Mouse (Mus musculus) stomach, embryonic 15.5 days (tissue): Measurements from ENCODE around the gene 4933407L21Rik. TPM values are rescaled to one million over a fixed set of nuclear protein-coding genes. Genes with fewer than 3 reads are reported as not detected.

Experiments
- ATAC-seq: fragments of 200-750 bp; cut with Nextera tagmentation; 2 replicates; pipeline ENCODE4 v1.8.0; 2017; ENCODE audit warnings: low read depth, moderate number of reproducible peaks, moderate TSS enrichment; ENCODE audit not compliant: insufficient read depth, low FRiP score
- H3K27ac ChIP-seq: fragments of 300-500 bp; sonication (generic); 2 replicates; pipeline ENCODE4 v1.5.1; 2015; ENCODE audit warnings: mild to moderate bottlenecking, inconsistent platforms
- H3K27me3 ChIP-seq: fragments of 300-500 bp; sonication (generic); replicated peaks from 2 replicates; pipeline ENCODE4 v1.6.1; 2015; ENCODE audit warnings: inconsistent platforms
- H3K36me3 ChIP-seq: fragments of 300-500 bp; sonication (generic); 2 replicates; pipeline ENCODE4 v1.6.1; 2015; ENCODE audit warnings: inconsistent platforms
- H3K4me1 ChIP-seq: fragments of 300-500 bp; sonication (generic); 2 replicates; pipeline ENCODE4 v1.6.1; 2015; ENCODE audit warnings: inconsistent platforms
- H3K4me2 ChIP-seq: fragments of 300-500 bp; sonication (generic); 2 replicates; pipeline ENCODE4 v1.6.1; 2015; ENCODE audit warnings: mild to moderate bottlenecking, inconsistent platforms
- H3K4me3 ChIP-seq: fragments of 300-500 bp; sonication (generic); replicated peaks from 2 replicates; pipeline ENCODE4 v1.5.1; 2015; ENCODE audit warnings: inconsistent platforms
- H3K9ac ChIP-seq: fragments of 300-500 bp; sonication (generic); 2 replicates; pipeline ENCODE4 v1.6.1; 2015; ENCODE audit warnings: inconsistent platforms
- H3K9me3 ChIP-seq: fragments of 300-500 bp; sonication (generic); 2 replicates; pipeline ENCODE4 v1.6.1; 2016; ENCODE audit warnings: inconsistent platforms
- WGBS: fragments of 180-500 bp; shearing (Covaris S2); methylation state at CpG from one replicate; pipeline ENCODE4 v1.1.7; 2015; 5-methylcytosine and 5-hydroxymethylcytosine counted together
- polyA plus RNA-seq: library from polyadenylated mRNA; unstranded; fragments of >200 nt; fragmentation: Nextera tagmentation; extraction: Ambion mirVana; gene quantifications from 2 replicates; pipeline ENCODE4 v1.2.1, GENCODE M21; 2015

4933407L21Rik gene
- polyA plus RNA-seq, 1 experiment from 2014 or later, result 0.58 TPM

DNA sequence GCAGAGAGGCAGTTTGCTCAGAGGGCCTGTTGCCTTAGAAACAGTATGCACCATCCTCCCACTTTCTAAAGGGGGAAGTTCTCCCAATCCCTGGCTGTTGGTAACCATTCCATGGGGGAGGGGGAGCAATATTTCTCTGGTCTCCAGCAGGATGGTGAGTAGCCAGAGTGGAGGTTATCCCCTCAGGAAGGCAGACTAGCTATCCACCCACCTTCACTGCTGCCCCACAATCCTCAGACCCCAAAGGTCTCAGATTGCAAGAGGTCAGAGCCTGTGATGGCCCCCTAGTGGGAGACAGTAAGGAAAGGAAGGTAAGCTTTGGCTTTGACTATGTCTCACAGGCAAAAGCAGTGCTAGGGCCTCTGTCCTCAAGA, 28.9 kb upstream of the 4933407L21Rik start:
- no peaks in the 10 kb centered on the region for H3K9me3 ChIP-seq
- H3K4me2 ChIP-seq, result no peak overlapping the region; the same call in 1 of the 2 replicates
- H3K27me3 ChIP-seq, result no peaks in the 10 kb centered on the region
- H3K27ac ChIP-seq, result peak overlapping the region; percentile 79; the same call in 1 of the 2 replicates
- no peak overlapping the region for H3K4me3 ChIP-seq
- H3K4me1 ChIP-seq, result peaks cover 65% of the 10 kb centered on the region
- no peak overlapping the region for H3K9ac ChIP-seq
- H3K36me3 ChIP-seq, result 0 out of 2 replicates have a peak, but pooled peaks cover 8% of the 10 kb centered on the region
- ATAC-seq, result no peak

DNA sequence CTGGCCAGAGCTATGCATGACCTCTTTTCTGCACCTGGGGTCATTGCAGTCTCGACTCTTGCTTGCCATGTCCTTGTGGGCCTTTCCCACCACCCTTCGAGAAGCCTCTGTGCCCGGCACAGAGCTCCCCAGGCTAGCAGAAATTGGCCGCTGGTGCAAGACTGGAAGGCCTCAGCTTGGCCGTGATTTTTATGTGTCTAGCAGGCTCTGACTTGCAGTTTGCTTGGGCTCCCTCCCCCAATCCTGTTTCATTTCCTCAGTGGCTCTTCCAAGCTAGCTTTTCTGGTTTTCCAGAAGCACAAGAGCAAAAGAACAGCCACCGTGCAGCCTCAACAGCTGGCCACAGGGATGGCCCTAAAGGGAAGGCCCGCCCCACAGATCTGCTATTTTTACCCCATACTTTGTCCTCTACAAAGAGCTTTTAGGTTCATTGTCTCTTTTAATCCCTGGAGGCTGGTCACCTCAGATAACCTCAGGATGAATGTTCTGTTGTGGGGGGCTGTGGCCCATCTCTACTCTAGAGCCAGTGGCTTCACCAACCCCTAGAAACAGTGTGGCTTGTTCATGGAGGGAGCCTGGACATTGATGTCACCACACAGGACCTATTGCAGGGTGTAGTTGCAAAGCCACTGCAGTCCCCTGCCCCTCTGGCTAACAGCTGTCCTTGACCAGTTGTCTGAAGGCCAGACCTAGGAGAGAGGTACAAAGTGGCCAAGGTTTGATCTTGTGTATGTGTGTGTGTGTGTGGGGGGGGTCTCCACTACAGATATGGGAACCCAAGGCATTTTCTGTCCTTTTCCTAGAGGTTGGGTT, 27.6 kb upstream of the 4933407L21Rik start:
- H3K9ac ChIP-seq, result no peak overlapping the region
- no peaks in the 10 kb centered on the region for H3K27me3 ChIP-seq
- peaks cover 18% of the 10 kb centered on the region; the same call in 1 of the 2 replicates for H3K36me3 ChIP-seq
- 52% methylated on average over 7 of the region's 7 CpGs for WGBS
- H3K4me3 ChIP-seq, result no peak overlapping the region
- peaks cover 59% of the 10 kb centered on the region for H3K4me1 ChIP-seq
- H3K4me2 ChIP-seq, result no peak overlapping the region
- 0 out of 2 replicates have a peak overlapping the region, but pooled peaks have one; percentile 41 for H3K27ac ChIP-seq
- H3K9me3 ChIP-seq, result no peaks in the 10 kb centered on the region
- no peak for ATAC-seq

DNA sequence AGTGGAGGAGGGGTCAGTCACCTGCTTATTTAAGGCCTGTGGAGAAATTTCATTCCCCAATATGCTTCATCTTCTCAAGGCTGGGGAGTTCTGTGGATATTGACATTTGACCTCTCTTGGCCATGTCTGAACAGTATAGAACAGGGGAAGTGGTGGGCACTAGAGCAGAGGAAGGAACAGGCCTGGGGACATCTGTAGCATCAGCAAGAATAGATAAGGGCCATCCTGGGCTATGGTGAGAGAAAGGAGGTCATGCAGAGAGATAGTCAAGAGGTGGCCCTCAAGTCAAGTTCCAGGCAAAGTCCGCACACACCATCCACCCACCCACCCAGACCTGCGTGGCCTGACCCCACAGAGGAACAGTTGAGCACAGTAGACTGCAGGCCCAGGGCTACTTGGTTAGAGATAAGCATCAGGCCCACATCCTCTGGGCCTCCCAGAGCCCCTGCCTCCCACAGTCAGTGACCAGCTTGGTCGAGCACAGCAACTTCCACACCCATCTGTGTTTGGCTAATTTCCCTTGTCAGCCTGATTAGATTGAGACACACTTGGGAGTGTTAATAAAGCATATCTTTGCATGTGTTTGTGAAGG, 26.7 kb upstream of the 4933407L21Rik start:
- Histone ChIP-seq H3K4me1 (peaks cover 51% of the 10 kb centered on the region), H3K4me2 (no peak overlapping the region), H3K27me3 (no peaks in the 10 kb centered on the region), H3K4me3 (no peak overlapping the region), H3K9me3 (no peaks in the 10 kb centered on the region), H3K36me3 (peaks cover 24% of the 10 kb centered on the region), H3K27ac (peak overlapping the region; percentile 40; the same call in 1 of the 2 replicates), H3K9ac (no peak overlapping the region)
- ATAC-seq, result peak; percentile 37; the same call in 1 of the 2 replicates
- WGBS, result 56% methylated on average over 3 of the region's 3 CpGs

DNA sequence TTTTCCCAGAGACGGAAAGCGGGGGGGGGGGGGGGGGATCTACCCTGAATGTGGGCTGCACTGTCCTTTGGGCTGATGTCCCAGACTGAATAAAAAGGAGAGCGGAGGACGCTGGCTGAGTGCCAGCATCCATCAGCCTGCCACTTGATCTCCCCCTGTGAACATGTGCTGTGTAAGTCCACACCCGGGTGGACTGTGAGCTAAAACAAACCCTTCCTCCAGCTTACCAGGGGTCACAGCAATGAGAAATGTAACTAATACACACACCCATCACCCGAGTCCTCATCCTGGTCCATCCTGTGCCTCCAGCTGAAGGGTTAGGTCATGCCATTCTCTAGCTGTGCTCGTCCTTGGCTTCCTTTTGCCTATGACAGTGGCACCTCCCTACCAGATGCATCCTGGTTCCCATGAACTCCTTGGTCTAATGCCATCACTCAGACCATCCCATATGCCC, 26.1 kb upstream of the 4933407L21Rik start:
- Histone ChIP-seq H3K4me3 (no peak overlapping the region), H3K4me1 (peaks cover 46% of the 10 kb centered on the region), H3K36me3 (peaks cover 29% of the 10 kb centered on the region), H3K4me2 (no peak overlapping the region), H3K27me3 (no peaks in the 10 kb centered on the region), H3K9me3 (no peaks in the 10 kb centered on the region), H3K9ac (no peak overlapping the region), H3K27ac (peak overlapping the region; percentile 40; the same call in 1 of the 2 replicates)
- ATAC-seq, result peak; percentile 25; the same call in 1 of the 2 replicates
- 17% methylated on average over 7 of the region's 7 CpGs for WGBS

DNA sequence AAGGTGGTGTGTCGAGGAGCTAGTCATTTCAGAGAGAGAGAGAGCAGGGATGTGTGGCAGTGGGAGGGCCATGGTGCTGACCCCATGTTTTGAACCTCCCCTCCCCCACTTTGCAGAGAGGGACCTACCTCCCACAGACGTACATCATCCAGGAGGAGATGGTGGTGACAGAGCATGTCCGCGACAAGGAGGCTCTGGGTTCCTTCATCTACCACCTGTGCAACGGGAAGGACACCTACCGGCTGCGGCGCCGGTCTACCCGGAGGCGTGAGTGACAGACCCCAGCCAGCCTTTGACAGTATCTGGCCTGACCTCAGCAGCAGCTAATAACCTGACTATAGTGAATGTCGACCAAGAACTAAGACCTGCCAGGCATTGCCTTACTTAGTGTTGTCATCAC, 21.4 kb upstream of the 4933407L21Rik start:
- ATAC-seq, result no peak
- no peak overlapping the region for H3K27ac ChIP-seq
- H3K36me3 ChIP-seq, result peaks cover 39% of the 10 kb centered on the region
- H3K4me3 ChIP-seq, result no peak overlapping the region
- 90% methylated on average over 12 of the region's 12 CpGs for WGBS
- H3K9ac ChIP-seq, result no peak overlapping the region
- no peak overlapping the region for H3K4me2 ChIP-seq
- peaks cover 8% of the 10 kb centered on the region for H3K4me1 ChIP-seq
- no peaks in the 10 kb centered on the region for H3K27me3 ChIP-seq
- H3K9me3 ChIP-seq, result no peaks in the 10 kb centered on the region

DNA sequence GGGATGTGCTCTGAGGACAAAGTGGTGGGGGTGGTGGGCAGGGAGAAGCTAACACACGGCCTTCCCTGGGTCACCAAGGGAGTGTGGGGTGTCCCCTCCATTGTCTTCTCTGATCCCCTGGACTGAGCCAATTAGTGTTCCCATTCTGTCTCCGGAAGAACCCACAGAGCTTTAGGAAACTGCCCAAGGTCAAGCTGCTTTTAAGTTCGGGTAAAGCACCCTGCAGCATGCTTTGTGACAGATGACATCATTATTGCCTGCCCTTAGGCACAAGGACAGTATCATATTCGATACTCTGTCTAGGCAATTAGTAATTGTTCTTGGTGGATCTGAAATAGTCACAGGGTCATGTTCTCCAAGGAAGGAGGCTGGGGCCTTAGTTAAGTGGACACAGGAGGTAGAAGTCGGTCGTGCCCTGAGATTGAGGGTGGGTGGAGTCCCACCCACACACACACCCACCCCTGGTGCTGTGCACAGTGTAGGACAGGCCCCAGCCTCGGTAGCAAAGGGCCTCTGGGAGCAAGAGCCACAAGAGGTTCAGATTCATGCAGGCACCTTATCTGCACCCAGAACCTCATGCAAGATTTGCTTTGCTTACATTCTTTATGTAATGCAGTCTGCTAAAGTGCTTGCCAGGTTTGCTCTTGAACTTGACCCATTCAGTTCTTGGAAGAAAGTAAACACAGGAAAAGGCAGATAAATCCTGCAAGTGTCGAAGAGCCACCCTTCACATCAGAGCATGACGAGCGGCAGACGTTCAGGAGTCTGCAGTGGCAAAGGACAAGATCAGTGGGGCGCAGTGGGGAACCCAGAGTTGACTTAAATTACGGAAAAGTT, 19.3 kb upstream of the 4933407L21Rik start:
- Histone ChIP-seq H3K4me2 (no peak overlapping the region), H3K9ac (no peak overlapping the region), H3K4me1 (0 out of 2 replicates have a peak, but pooled peaks cover 3% of the 10 kb centered on the region), H3K27ac (0 out of 2 replicates have a peak overlapping the region, but pooled peaks have one; percentile 26), H3K36me3 (peaks cover 34% of the 10 kb centered on the region), H3K4me3 (no peak overlapping the region), H3K9me3 (no peaks in the 10 kb centered on the region), H3K27me3 (no peaks in the 10 kb centered on the region)
- peak; percentile 87 for ATAC-seq
- 26% methylated on average over 13 of the region's 13 CpGs for whole genome bisulfite sequencing

DNA sequence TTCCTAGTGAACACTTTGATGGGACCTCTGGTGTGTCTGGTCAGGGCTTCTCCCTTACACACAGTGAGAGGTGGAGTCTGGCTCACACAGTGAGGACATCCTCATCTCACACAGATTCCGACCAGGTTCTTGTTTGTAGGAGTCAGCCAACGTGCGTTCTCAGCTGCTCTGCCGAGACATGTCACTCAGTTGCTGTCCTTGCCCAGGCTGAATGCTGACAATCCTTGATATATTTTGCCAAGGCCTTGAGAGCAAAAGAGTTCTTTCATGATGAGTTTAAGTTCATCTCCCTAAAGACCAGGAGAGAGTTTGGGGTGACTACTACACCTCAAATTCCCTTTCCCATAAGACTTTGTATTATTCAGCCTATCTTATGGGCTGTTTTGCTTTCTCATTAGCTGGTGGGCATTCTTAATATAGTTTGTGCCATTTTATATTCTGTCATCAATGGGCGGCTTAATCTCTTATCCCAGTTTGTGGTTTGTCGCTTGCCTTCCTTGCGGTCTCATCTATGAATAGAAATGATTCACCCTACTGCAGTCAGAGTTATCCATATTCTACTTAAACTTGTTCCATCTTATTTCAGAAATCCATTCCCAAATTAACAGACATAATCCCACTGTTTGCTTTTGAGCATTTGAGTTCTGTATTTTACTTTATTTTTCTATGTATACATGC, 15.1 kb upstream of the 4933407L21Rik start:
- ATAC-seq, result no peak
- H3K36me3 ChIP-seq, result no peaks in the 10 kb centered on the region
- H3K27ac ChIP-seq, result no peak overlapping the region
- no peak overlapping the region for H3K4me3 ChIP-seq
- H3K27me3 ChIP-seq, result no peaks in the 10 kb centered on the region
- WGBS, result 88% methylated on average over 7 of the region's 7 CpGs
- H3K9ac ChIP-seq, result no peak overlapping the region
- no peak overlapping the region for H3K4me2 ChIP-seq
- 0 out of 2 replicates have a peak, but pooled peaks cover 3% of the 10 kb centered on the region for H3K4me1 ChIP-seq
- H3K9me3 ChIP-seq, result no peaks in the 10 kb centered on the region

DNA sequence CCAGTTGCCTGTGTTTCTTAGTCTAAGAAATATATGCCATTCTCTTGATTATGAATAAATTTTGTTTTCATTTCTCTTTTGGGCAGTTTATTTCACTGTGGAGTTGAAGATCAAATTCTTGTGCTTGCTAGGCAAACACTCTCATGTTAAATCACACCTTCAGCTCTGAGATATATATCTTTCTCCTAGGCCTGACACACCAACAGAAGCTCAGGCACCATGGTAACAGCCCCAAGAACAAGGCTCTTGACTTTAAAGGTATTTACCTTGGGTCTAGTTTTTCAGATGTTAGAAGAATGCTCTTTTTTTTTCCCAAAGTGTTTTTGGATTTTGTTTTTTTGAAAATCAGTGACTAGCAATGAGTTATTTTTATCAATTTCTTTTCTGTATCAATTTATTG, 12.4 kb upstream of the 4933407L21Rik start:
- Histone ChIP-seq H3K4me1 (no peaks in the 10 kb centered on the region), H3K36me3 (no peaks in the 10 kb centered on the region), H3K9ac (no peak overlapping the region), H3K4me3 (no peak overlapping the region), H3K27me3 (no peaks in the 10 kb centered on the region), H3K27ac (no peak overlapping the region), H3K9me3 (no peaks in the 10 kb centered on the region), H3K4me2 (no peak overlapping the region)
- no peak for ATAC-seq

DNA sequence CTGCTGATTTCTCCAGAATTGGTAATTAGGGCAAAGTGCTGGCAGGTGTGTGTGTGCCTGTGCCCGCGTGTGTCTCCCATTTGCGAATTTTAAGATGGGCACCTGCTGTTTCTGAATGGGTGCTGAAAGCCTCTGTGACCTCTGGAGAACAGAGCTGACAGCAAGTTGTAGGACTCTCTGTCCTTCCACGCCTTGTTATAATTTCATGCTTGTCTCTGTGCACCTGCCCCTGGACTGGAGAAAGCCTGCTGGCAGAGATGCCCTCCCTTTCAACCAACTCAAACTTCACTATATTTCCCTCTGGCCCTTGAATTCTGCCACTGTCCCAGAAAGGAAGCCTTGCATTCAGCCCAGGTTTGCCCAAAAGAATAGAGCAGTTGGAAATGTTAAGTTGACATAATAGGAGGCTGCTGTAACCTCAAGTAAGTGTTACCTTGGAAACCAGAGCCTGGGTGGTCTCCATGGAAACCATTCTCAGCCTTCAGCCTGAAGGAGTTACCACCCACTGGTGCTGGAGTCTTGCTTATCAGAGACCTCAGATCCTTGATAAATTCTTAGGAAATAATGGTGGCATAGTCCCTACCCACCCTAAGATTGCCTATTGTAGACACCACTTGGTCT, 11.3 kb upstream of the 4933407L21Rik start:
- Histone ChIP-seq H3K4me2 (no peak overlapping the region), H3K27ac (no peak overlapping the region), H3K36me3 (no peaks in the 10 kb centered on the region), H3K4me1 (no peaks in the 10 kb centered on the region), H3K9ac (no peak overlapping the region), H3K27me3 (no peaks in the 10 kb centered on the region), H3K4me3 (no peak overlapping the region), H3K9me3 (no peaks in the 10 kb centered on the region)
- WGBS, result 61% methylated on average over 4 of the region's 4 CpGs
- no peak for ATAC-seq

DNA sequence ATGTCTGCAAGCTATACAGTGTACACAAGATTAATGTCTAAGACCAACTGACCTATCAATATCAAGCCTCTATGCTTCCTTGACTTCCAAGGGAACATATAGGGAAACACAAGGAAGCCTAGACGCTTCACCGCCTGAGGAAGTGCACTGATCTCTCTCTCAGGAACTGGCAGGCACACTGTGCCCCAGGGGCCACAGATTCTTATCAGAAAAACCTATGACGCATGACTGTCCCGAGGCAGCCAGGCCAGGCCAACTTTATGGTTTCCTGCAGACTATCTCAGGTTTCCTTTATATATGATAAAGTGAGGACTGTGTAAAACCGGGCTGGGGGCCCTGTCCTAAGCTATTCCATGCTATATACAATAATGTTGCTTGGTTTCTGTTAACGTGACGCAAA, 8.7 kb upstream of the 4933407L21Rik start:
- no peak overlapping the region for H3K27ac ChIP-seq
- H3K4me1 ChIP-seq, result no peaks in the 10 kb centered on the region
- H3K36me3 ChIP-seq, result no peaks in the 10 kb centered on the region
- no peaks in the 10 kb centered on the region for H3K9me3 ChIP-seq
- H3K27me3 ChIP-seq, result no peaks in the 10 kb centered on the region
- 73% methylated on average over 7 of the region's 7 CpGs for WGBS
- H3K9ac ChIP-seq, result no peak overlapping the region
- H3K4me3 ChIP-seq, result no peak overlapping the region
- H3K4me2 ChIP-seq, result no peak overlapping the region
- ATAC-seq, result no peak

DNA sequence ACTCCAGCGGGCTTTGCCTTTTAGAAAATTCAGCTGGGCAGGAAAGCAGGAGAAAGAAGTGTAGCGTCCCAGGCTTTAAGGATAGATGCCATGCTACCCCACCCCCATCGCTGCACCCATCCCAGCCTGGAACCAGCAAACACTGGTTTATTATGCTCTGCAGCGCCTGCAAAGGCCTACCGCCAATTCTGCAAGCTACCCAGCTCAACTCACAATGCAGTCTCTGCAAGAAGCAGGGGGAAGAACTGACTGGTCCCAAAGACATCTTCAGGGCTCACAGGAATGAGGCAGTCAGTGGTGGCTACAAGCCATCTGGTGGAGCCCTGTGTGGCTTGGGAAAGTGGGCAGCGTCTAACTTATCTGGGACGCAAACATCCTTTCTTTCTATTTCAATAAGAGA, 6.6 kb upstream of the 4933407L21Rik start:
- ATAC-seq, result no peak
- Histone ChIP-seq H3K9me3 (no peaks in the 10 kb centered on the region), H3K4me2 (no peak overlapping the region), H3K27me3 (no peaks in the 10 kb centered on the region), H3K4me1 (no peaks in the 10 kb centered on the region), H3K4me3 (no peak overlapping the region), H3K36me3 (no peaks in the 10 kb centered on the region), H3K27ac (no peak overlapping the region), H3K9ac (no peak overlapping the region)
- 85% methylated on average over 7 of the region's 7 CpGs for WGBS
